Mouse (Mus musculus): ENCODE data around the gene Safb.

Gene Safb

DNA sequence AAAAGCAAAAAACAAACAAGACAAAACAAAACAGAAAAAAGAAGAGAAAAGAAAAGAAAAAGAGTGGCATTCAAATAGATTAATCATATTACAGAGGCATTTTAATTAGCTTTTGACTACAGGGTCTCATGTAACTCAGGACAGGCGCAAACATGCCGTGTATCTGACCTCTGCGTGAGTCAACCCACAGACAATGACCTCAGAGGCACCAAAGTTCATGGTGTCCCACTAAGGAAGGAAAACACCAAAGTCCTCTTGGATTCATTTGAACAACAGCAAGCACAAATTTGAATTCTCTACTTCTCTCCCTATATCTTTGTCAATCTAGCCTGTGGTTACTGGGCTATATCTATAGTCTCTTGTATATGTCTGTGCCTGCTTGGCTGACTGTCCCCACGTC, 58.6 kb downstream of the Safb start:
- DNase-seq (ENCODE audit: low read depth, low spot score) = no peak

DNA sequence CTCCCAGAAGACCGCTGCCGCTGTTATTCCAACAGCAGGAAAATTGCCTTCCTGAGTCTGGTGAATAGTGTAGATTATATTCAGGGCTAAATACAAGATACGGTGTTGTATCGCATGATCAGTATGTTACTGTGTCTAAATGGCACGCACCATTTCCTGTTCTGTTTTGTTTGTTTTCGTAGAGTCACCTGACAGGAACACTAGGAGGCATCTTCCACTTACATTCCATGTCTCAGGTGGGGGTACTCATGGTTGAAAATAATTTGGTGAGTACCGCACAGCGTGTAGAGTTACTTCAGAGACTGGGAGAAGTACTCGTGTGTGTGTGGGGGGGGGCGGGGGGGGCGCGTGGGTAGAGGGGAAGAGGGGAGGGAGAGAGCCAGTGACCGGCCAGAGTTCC, 62.9 kb downstream of the Safb start:
- DNase-seq (ENCODE audit: low read depth, low spot score) = no peak

DNA sequence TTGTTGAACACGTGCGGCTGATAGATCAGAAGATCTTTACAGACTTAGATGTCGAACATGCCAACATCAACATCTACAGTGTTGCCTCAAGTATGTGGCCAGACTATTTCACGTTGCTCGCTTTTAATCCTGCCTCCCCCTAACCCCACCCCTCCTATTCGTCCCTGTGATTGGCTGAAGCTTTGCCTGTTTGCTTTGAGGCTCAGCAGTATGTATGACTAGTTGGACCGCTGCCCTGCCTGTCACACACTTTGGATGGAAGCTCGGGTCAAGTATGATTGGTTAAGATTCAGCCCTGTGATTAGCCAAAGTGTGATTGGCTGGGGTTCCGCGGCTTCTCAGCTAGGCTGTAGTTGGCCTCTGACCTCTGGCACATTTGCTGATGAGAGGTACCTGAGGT, 67.2 kb downstream of the Safb start:
- DNase-seq (ENCODE audit: low read depth, low spot score) = no peak

DNA sequence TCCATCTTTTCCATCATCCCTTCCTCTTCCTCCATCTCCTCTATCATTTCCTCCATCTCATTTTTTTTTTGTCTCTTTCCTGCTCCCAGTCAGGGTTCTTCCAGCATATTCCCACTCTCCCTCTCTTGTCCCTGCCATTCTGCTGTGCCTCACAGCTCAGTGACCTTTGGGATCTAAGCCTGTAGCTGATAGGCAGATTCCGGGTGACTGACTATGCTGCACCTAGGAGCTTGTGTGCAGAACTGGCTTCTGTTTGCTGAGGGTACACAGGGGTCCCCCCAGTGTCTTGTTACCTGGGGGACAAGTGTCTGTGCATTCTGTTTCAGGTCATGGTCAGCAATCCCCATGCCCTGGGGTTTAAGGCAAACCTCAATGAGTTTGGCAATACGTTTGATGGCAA, 70.1 kb downstream of the Safb start:
- DNase-seq (ENCODE audit: low read depth, low spot score) = no peak

DNA sequence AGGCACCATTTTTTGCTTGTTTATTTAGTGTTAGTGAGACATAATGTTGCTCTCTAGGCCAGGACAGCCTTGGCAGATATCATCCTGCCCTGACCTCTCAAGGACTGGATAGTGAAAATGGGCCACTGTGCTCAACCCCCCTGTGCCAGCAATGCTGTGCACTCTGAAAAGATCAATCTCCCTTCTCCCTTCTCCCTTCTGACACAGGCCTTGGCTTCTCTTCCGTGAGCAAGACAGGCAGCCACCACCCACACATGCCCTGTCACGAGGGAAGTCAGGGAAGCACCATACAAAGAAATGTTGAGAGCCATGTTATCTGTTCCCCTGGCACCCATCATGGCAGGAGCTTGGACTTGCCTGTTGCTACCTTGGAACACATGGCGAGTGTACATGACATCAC, 70.7 kb downstream of the Safb start:
- DNase-seq (ENCODE audit: low read depth, low spot score) = no peak
